Mouse (Mus musculus) brown adipose tissue, adult 24 weeks (tissue): Measurements from ENCODE around the gene Gm10306. TPM values are rescaled to one million over a fixed set of nuclear protein-coding genes. Genes with fewer than 3 reads are reported as not detected.

Experiments used
- H3K27ac ChIP-seq: fragments of 200-500 bp; replicated peaks from 2 replicates; pipeline ENCODE4 v1.5.1; 2012; ENCODE audit warnings: low read depth, mild to moderate bottlenecking, low read length
- H3K4me1 ChIP-seq: fragments of 200-500 bp; 2 replicates; pipeline ENCODE4 v1.6.1; 2012; ENCODE audit warnings: low read length, mixed read lengths; ENCODE audit not compliant: control insufficient read depth, insufficient read depth, insufficient read length
- H3K4me3 ChIP-seq: fragments of 200-500 bp; 2 replicates; pipeline ENCODE4 v1.5.1; 2012; ENCODE audit warnings: low read depth, mild to moderate bottlenecking, low read length, moderate library complexity; ENCODE audit not compliant: insufficient read depth
- polyA plus RNA-seq: library from polyadenylated mRNA; stranded (reverse); fragments of >200 nt; gene quantifications from 2 replicates; pipeline ENCODE4 v1.2.4, GENCODE M21; 2012; ENCODE audit not compliant: missing spikeins, insufficient read depth, insufficient read length

The Gm10306 gene
- polyA plus RNA-seq, 1 experiment, result not detected

DNA sequence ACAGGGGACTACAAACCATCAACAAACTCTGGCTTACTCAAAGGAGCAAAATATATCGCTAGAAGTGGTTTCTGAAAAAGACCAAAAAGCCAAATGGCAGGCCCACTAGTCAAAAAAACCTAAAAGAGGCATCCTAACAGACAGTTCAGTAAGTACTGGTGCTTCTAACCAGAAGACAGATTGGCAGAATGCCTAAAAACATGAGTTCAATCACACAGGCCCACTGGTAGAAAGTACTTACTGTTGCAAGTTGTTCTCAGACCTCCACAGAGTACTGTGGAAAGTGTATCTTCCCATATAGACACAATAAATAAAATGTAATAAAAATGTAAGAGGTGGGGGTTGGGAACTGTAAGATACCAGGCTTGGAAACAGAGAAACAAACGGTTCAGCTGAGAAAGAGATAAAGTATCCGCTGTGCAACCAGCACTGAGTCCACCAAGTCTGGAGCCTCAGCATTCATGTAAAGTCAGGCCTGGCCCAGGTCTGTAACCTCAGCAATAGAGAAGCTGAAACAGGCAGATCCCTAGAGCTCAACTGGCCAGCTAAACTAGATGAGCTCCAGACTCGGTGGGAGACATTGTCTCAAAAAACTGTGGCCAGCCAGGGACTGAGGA lies 35.5 kb downstream of the Gm10306 start:
- Histone ChIP-seq H3K27ac (no peak overlapping the region), H3K4me3 (no peak overlapping the region), H3K4me1 (peaks cover 5% of the 10 kb centered on the region; the same call in 1 of the 2 replicates)

DNA sequence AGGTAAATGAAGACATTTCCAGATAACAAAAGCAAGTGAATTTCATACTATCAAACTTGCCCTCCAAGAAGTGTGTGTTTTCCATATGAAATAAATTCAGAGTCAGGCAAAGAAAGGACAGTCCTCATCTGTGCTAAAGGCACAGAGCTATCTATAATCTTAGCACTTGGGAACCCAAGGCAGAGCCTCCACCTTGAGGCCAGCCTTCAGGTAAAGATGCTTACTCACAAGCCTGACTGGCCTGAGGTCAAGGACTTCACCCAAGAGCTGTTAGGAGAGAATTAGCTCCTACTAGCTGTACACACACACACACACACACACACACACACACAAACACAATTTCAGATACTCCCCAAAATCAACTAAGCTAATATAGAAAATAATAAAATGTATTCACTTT lies 36.4 kb downstream of the Gm10306 start:
- Histone ChIP-seq H3K4me1 (peaks cover 5% of the 10 kb centered on the region; the same call in 1 of the 2 replicates), H3K4me3 (no peak overlapping the region)

DNA sequence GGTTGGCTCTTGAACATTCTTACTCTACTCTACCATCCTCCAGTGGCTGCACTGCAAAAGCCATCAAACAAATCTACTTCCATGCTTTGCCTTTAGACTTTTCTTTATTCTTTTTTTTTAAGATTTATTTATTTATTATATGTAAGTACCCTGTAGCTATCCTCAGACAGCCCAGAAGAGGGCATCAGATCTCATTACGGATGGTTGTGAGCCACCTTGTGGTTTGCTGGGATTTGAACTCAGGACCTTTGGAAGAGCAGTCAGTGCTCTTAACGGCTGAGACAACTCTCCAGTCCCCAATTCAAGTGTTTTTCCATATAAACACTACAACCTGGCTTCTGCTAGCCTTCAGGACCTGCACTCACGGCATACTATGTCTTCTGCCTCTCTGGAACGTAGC lies 45.0 kb downstream of the Gm10306 start:
- Histone ChIP-seq H3K27ac (no peak overlapping the region), H3K4me3 (no peak overlapping the region), H3K4me1 (peaks cover 2% of the 10 kb centered on the region; the same call in 1 of the 2 replicates)

More for the DNA sequence above, 36.4 kb downstream of the Gm10306 start:
- H3K27ac ChIP-seq, result no peak overlapping the region

- Histone ChIP-seq H3K4me1 (peaks cover 2% of the 10 kb centered on the region; the same call in 1 of the 2 replicates), H3K4me3 (peak overlapping the region; percentile 94)
These were observed 46.2 kb downstream of the Gm10306 start for GRCm38 (mm10) chr4:94602496-94603030.

DNA sequence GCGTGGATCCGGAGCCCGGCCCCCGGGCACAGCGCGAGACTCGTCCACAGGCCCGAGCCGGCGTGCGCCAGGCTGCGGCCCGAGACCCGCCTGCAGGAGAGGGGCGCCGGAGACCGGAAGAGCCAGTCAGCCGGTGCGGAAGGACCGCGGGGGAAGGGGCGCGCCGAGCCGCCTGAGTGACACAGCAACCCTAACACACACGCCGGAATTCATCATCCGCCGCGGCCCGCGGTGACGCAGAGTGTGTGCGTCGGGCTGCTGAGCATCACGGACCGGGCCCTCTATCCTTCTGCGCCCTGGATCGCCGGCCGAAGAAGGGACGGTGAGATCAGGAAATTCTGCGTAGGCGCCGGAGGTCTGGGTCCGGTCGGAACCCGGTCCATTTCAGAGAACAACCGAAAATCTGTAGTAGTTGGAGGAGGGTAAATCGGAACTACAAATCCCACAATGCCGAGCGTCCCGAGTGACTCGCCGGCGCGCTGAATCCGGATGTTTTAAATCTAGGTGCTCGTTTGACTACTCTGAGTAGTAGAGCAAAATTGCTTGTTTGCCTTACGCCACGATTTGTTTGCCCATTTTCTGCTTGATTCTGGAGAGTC lies 46.8 kb downstream of the Gm10306 start, which contains the start of gene Plaa:
Plaa (minus strand) TSS at position 214 of the 599 bp plus-strand sequence.
- H3K27ac ChIP-seq, result peak within 1 kb of the TSS; percentile 91
- peaks cover 2% of the 10 kb centered on the region; the same call in 1 of the 2 replicates for H3K4me1 ChIP-seq
- H3K4me3 ChIP-seq, result peak within 1 kb of the TSS; percentile 94

More at GRCm38 (mm10) chr4:94602496-94603030, 46.2 kb downstream of the Gm10306 start:
- peak overlapping the region; percentile 42 for H3K27ac ChIP-seq

- peaks cover 2% of the 10 kb centered on the region; the same call in 1 of the 2 replicates for H3K4me1 ChIP-seq
- no peak overlapping the region for H3K27ac ChIP-seq
- no peak overlapping the region for H3K4me3 ChIP-seq
These were observed 48.2 kb downstream of the Gm10306 start for GRCm38 (mm10) chr4:94604452-94605019.

- Histone ChIP-seq H3K4me1 (peaks cover 2% of the 10 kb centered on the region; the same call in 1 of the 2 replicates), H3K27ac (no peak overlapping the region)
These were observed 49.2 kb downstream of the Gm10306 start for GRCm38 (mm10) chr4:94605591-94605990.

More at GRCm38 (mm10) chr4:94605591-94605990, 49.2 kb downstream of the Gm10306 start:
- H3K4me3 ChIP-seq, result no peak overlapping the region

Other genes starting within 250 kb of the Gm10306 start
- 4.6 and 5.2 TPM in 2 replicates for gene Caap1, start 250 bp downstream of the Gm10306 start, polyA plus RNA-seq
- gene Plaa, start 46.7 kb downstream of the Gm10306 start, polyA plus RNA-seq, result 41.8 and 48.4 TPM in 2 replicates
- 4.8 and 7.1 TPM in 2 replicates for gene Ift74, start 57.9 kb downstream of the Gm10306 start, polyA plus RNA-seq
- not detected in 2 replicates for gene Lrrc19, start 93.6 kb downstream of the Gm10306 start, polyA plus RNA-seq
- gene Tek, start 182.7 kb downstream of the Gm10306 start, polyA plus RNA-seq, result 8.7 and 13.7 TPM in 2 replicates